Mouse (Mus musculus) heart, adult 2 months (tissue): ENCODE results near the gene Polr2e. TPM values are rescaled to one million over a fixed set of nuclear protein-coding genes. Genes with fewer than 3 reads are reported as not detected.
A peak's percentile ranks its signal among the peaks of the same experiment; 100 is the strongest.

ENCODE experiments used
- DNase-seq, 2 experiments: peaks; one replicate each; pipeline ENCODE4 v3.0.0; 2021
- H3K27ac ChIP-seq: fragments of 200-600 bp; 2 replicates; pipeline ENCODE4 v1.8.1; 2022
- H3K27me3 ChIP-seq: fragments of 200-500 bp; 2 replicates; pipeline ENCODE4 v1.6.1; 2012; ENCODE audit warnings: mild to moderate bottlenecking, low read length, inconsistent platforms, mixed read lengths; ENCODE audit not compliant: control insufficient read depth, insufficient read depth
- H3K36me3 ChIP-seq: fragments of 200-500 bp; 2 replicates; pipeline ENCODE4 v1.6.1; 2012; ENCODE audit warnings: low read length, inconsistent platforms; ENCODE audit not compliant: control insufficient read depth, insufficient read depth
- H3K4me1 ChIP-seq: fragments of 200-500 bp; 2 replicates; pipeline ENCODE4 v1.6.1; 2011; ENCODE audit warnings: low read length; ENCODE audit not compliant: control insufficient read depth, insufficient read depth
- H3K4me3 ChIP-seq: fragments of 200-600 bp; 2 replicates; pipeline ENCODE4 v1.8.1; 2022
- H3K79me2 ChIP-seq: fragments of 200-500 bp; replicated peaks from 2 replicates; pipeline ENCODE4 v1.6.1; 2012; ENCODE audit warnings: mild to moderate bottlenecking, inconsistent platforms, low read length, moderate library complexity, mixed read lengths; ENCODE audit not compliant: control insufficient read depth, insufficient read depth
- H3K9ac ChIP-seq: fragments of 200-500 bp; 2 replicates; pipeline ENCODE4 v1.6.1; 2012; ENCODE audit warnings: low read depth, mild to moderate bottlenecking, control low read depth, inconsistent platforms, low read length, mixed read lengths
- CTCF ChIP-seq: fragments of 200-600 bp; IDR thresholded peaks from 2 replicates; pipeline ENCODE4 v1.8.1; 2022; ENCODE audit warnings: antibody characterized with exemption, mild to moderate bottlenecking, moderate library complexity
- EP300 ChIP-seq: fragments of 200-500 bp; IDR thresholded peaks from 2 replicates; pipeline ENCODE4 v1.6.1; 2011; ENCODE audit warnings: low read depth, low read length, control low read depth; ENCODE audit not compliant: insufficient read depth
- POLR2A ChIP-seq: fragments of 200-500 bp; IDR thresholded peaks from 2 replicates; pipeline ENCODE4 v1.6.1; 2011; ENCODE audit warnings: mild to moderate bottlenecking, low read depth, low read length, control low read depth; ENCODE audit not compliant: insufficient read depth
- WGBS: fragments of 180-500 bp; shearing (Covaris S2); methylation state at CpG from one replicate; pipeline ENCODE4 v1.1.7; 2018; 5-methylcytosine and 5-hydroxymethylcytosine counted together
- intact Hi-C: fragments of 180-260 bp; cut with DNase I; formaldehyde crosslinking; loops from one replicate; pipeline ENCODE4 v1.15.1; 2025
- polyA plus RNA-seq: library from polyadenylated mRNA; depleted of rRNA; stranded (reverse); fragments of >200 nt; gene quantifications from 2 replicates; pipeline ENCODE4 v1.2.3, GENCODE M21; 2012; rRNA removed
- total RNA-seq, 2 experiments: library from RNA; stranded (reverse); gene quantifications; 2 replicates each; pipeline ENCODE4 v1.2.3; 2021

The Polr2e gene
- total and polyA plus RNA-seq, 3 experiments, result 78.3 to 194 (median 89.8) TPM

DNA sequence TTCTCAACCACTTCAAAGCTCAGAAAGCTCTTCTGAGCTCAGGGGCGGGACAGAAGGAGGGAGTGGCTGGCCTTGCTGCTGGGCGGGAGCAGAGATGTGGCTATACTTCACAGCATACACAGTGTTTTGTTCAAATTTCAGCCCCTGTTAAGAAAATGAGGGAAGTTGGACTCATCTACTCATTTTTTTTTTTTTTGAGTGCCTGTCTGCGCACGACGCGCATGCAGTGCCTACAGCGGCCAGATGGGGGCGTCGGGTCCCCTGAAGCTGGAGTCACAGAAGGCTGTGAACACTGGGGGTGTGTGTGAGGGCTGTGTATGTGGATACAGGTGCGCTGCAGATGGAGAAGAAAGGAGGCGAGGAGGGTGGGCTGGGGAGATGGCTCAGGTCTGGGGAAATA is 52.6 kb downstream of the Polr2e start:
- no peaks in the 10 kb centered on the region for H3K27me3 ChIP-seq
- TF ChIP-seq CTCF (peak; percentile 98), POLR2A (0 out of 2 replicates have a peak, but pooled peaks have one; percentile 13), EP300 (0 out of 2 replicates have a peak, but pooled peaks have one; percentile 20)
- intact Hi-C loops, result loop anchor here (2.0 to 10.0 kb wide), 3 partner anchors 65 to 278 kb away; partner anchors contain the start of genes Dazap1, Gamt and Stk11
- peak; percentile 88 to 91 for DNase-seq
- peak overlapping the region; percentile 96 for H3K27ac ChIP-seq
- 9% methylated on average over 11 of the region's 11 CpGs for WGBS
- H3K4me1 ChIP-seq, result peaks cover 23% of the 10 kb centered on the region
- peak overlapping the region; percentile 15; the same call in 1 of the 2 replicates for H3K4me3 ChIP-seq
- no peak overlapping the region for H3K9ac ChIP-seq
- peaks cover 2% of the 10 kb centered on the region for H3K79me2 ChIP-seq
- H3K36me3 ChIP-seq, result no peaks in the 10 kb centered on the region

GRCm38 (mm10) chr10:79986232-79986878 is 53.2 kb downstream of the Polr2e start:
- 10% methylated on average over 6 of the region's 6 CpGs for WGBS
- peaks cover 4% of the 10 kb centered on the region for H3K79me2 ChIP-seq
- TF ChIP-seq EP300 (no peak), POLR2A (no peak), CTCF (no peak)
- intact Hi-C loops, result loop anchor here (2.0 to 10.0 kb wide), 3 partner anchors 66 to 278 kb away; partner anchors contain the start of genes Dazap1, Gamt and Stk11
- no peaks in the 10 kb centered on the region for H3K27me3 ChIP-seq
- DNase-seq, result peak; percentile 64 to 67
- H3K4me1 ChIP-seq, result peaks cover 23% of the 10 kb centered on the region
- no peaks in the 10 kb centered on the region for H3K36me3 ChIP-seq
- peak overlapping the region; percentile 92 for H3K4me3 ChIP-seq
- H3K27ac ChIP-seq, result peak overlapping the region; percentile 96
- H3K9ac ChIP-seq, result peak overlapping the region; percentile 84

Other genes with a start within 250 kb of the Polr2e start
Only the 30 nearest of the 32 such genes appear.
- gene Misp, start 218.8 kb downstream of the Polr2e start, total RNA-seq, result under 1 TPM; 0.50 to 0.52 TPM
- 0.26 and 0.82 TPM in 2 replicates for gene Misp, start 218.8 kb downstream of the Polr2e start, polyA plus RNA-seq
- 10 to 100 TPM; 43.9 to 51.8 TPM for gene Ptbp1, start 185.4 kb downstream of the Polr2e start, total RNA-seq
- 47.5 and 52.6 TPM in 2 replicates for gene Ptbp1, start 185.4 kb downstream of the Polr2e start, polyA plus RNA-seq
- gene Prtn3, start 165.3 kb downstream of the Polr2e start, total RNA-seq, result 1 to 10 TPM in 1 of 2 experiments, under 1 TPM in 1; 0.55 to 1.2 TPM
- 0.84 TPM in 1 of 2 replicates, not detected in the other for gene Prtn3, start 165.3 kb downstream of the Polr2e start, polyA plus RNA-seq
- under 1 TPM; 0.20 to 0.31 TPM for gene Plppr3, start 165.2 kb downstream of the Polr2e start, total RNA-seq
- 0.50 and 0.80 TPM in 2 replicates for gene Plppr3, start 165.2 kb downstream of the Polr2e start, polyA plus RNA-seq
- not detected for gene Elane, start 153.5 kb downstream of the Polr2e start, total RNA-seq
- gene Elane, start 153.5 kb downstream of the Polr2e start, polyA plus RNA-seq, result 0.23 TPM in 1 of 2 replicates, not detected in the other
- gene Cfd, start 148.9 kb downstream of the Polr2e start, total RNA-seq, result 10 to 100 TPM; 22.9 to 98.7 TPM
- gene Cfd, start 148.9 kb downstream of the Polr2e start, polyA plus RNA-seq, result 85.9 and 490 TPM in 2 replicates
- 10 to 100 TPM; 40.8 to 54.1 TPM for gene Med16, start 130.9 kb downstream of the Polr2e start, total RNA-seq
- gene Med16, start 130.9 kb downstream of the Polr2e start, polyA plus RNA-seq, result 54.9 and 62.4 TPM in 2 replicates
- gene Gm26602, start 128.9 kb downstream of the Polr2e start, total RNA-seq, result not detected
- not detected in 2 replicates for gene Gm26602, start 128.9 kb downstream of the Polr2e start, polyA plus RNA-seq
- gene Kiss1r, start 122.8 kb downstream of the Polr2e start, total RNA-seq, result under 1 TPM; 0.10 to 0.25 TPM
- 0.79 and 1.5 TPM in 2 replicates for gene Kiss1r, start 122.8 kb downstream of the Polr2e start, polyA plus RNA-seq
- 10 to 100 TPM; 82.4 to 85.6 TPM for gene R3hdm4, start 118.6 kb downstream of the Polr2e start, total RNA-seq
- 119 and 123 TPM in 2 replicates for gene R3hdm4, start 118.6 kb downstream of the Polr2e start, polyA plus RNA-seq
- 1 to 10 TPM; 1.3 to 1.5 TPM for gene Arid3a, start 112.8 kb downstream of the Polr2e start, total RNA-seq
- 0.88 and 1.7 TPM in 2 replicates for gene Arid3a, start 112.8 kb downstream of the Polr2e start, polyA plus RNA-seq
- gene Wdr18, start 79.6 kb downstream of the Polr2e start, total RNA-seq, result 10 to 100 TPM; 27.8 to 29.4 TPM
- 31.7 and 32.2 TPM in 2 replicates for gene Wdr18, start 79.6 kb downstream of the Polr2e start, polyA plus RNA-seq
- under 1 TPM; 0.20 to 0.31 TPM for gene Grin3b, start 69.1 kb downstream of the Polr2e start, total RNA-seq
- gene Grin3b, start 69.1 kb downstream of the Polr2e start, polyA plus RNA-seq, result 0.20 and 0.29 TPM in 2 replicates
- gene Tmem259, start 55.5 kb downstream of the Polr2e start, total RNA-seq, result 100 to 1,000 TPM; 109 to 124 TPM
- gene Tmem259, start 55.5 kb downstream of the Polr2e start, polyA plus RNA-seq, result 184 and 220 TPM in 2 replicates
- gene Cnn2, start 51.2 kb downstream of the Polr2e start, total RNA-seq, result 10 to 100 TPM; 30.2 to 39.3 TPM
- 52.5 and 60.7 TPM in 2 replicates for gene Cnn2, start 51.2 kb downstream of the Polr2e start, polyA plus RNA-seq
- 1 to 10 TPM; 6.6 to 8.0 TPM for gene Abca7, start 43.3 kb downstream of the Polr2e start, total RNA-seq
- 9.2 and 10.8 TPM in 2 replicates for gene Abca7, start 43.3 kb downstream of the Polr2e start, polyA plus RNA-seq
- gene Arhgap45, start 23.1 kb downstream of the Polr2e start, total RNA-seq, result 1 to 10 TPM; 3.5 to 5.1 TPM
- 8.9 and 16.6 TPM in 2 replicates for gene Arhgap45, start 23.1 kb downstream of the Polr2e start, polyA plus RNA-seq
- gene Gpx4, start 7.4 kb upstream of the Polr2e start, total RNA-seq, result 1,000 to 10,000 TPM in 1 of 2 experiments, 100 to 1,000 TPM in 1; 832 to 1,055 TPM
- 860 and 993 TPM in 2 replicates for gene Gpx4, start 7.4 kb upstream of the Polr2e start, polyA plus RNA-seq
- gene Sbno2, start 65.8 kb upstream of the Polr2e start, total RNA-seq, result 10 to 100 TPM; 10.6 to 11.2 TPM
- 16.9 and 18.0 TPM in 2 replicates for gene Sbno2, start 65.8 kb upstream of the Polr2e start, polyA plus RNA-seq
- 100 to 1,000 TPM; 140 to 161 TPM for gene Stk11, start 76.0 kb upstream of the Polr2e start, total RNA-seq
- gene Stk11, start 76.0 kb upstream of the Polr2e start, polyA plus RNA-seq, result 127 and 144 TPM in 2 replicates
- 1,000 to 10,000 TPM; 1,015 to 1,150 TPM for gene Atp5d, start 98.8 kb upstream of the Polr2e start, total RNA-seq
- 1,139 and 1,938 TPM in 2 replicates for gene Atp5d, start 98.8 kb upstream of the Polr2e start, polyA plus RNA-seq
- gene Cbarp, start 101.0 kb upstream of the Polr2e start, total RNA-seq, result 1 to 10 TPM; 3.9 to 4.9 TPM
- gene Cbarp, start 101.0 kb upstream of the Polr2e start, polyA plus RNA-seq, result 3.0 and 4.3 TPM in 2 replicates
- 100 to 1,000 TPM in 1 of 2 experiments, 10 to 100 TPM in 1; 96.2 to 102 TPM for gene Midn, start 108.5 kb upstream of the Polr2e start, total RNA-seq
- 50.1 and 74.5 TPM in 2 replicates for gene Midn, start 108.5 kb upstream of the Polr2e start, polyA plus RNA-seq
- 10 to 100 TPM; 34.2 to 43.2 TPM for gene Cirbp, start 126.2 kb upstream of the Polr2e start, total RNA-seq
- 62.5 and 85.8 TPM in 2 replicates for gene Cirbp, start 126.2 kb upstream of the Polr2e start, polyA plus RNA-seq
- gene 1600002K03Rik, start 133.1 kb upstream of the Polr2e start, total RNA-seq, result 1 to 10 TPM; 5.9 to 6.0 TPM
- 5.6 and 6.3 TPM in 2 replicates for gene 1600002K03Rik, start 133.1 kb upstream of the Polr2e start, polyA plus RNA-seq
- 1 to 10 TPM in 1 of 2 experiments, under 1 TPM in 1; 0.86 to 1.1 TPM for gene Efna2, start 139.7 kb upstream of the Polr2e start, total RNA-seq
- gene Efna2, start 139.7 kb upstream of the Polr2e start, polyA plus RNA-seq, result 1.2 and 1.7 TPM in 2 replicates
- 10 to 100 TPM; 11.1 to 11.8 TPM for gene Mum1, start 186.6 kb upstream of the Polr2e start, total RNA-seq
- 18.0 and 19.4 TPM in 2 replicates for gene Mum1, start 186.6 kb upstream of the Polr2e start, polyA plus RNA-seq
- 1,000 to 10,000 TPM in 1 of 2 experiments, 100 to 1,000 TPM in 1; 943 to 1,108 TPM for gene Ndufs7, start 209.3 kb upstream of the Polr2e start, total RNA-seq
- 1,263 and 1,990 TPM in 2 replicates for gene Ndufs7, start 209.3 kb upstream of the Polr2e start, polyA plus RNA-seq
- 1 to 10 TPM; 8.3 to 8.4 TPM for gene Gamt, start 221.2 kb upstream of the Polr2e start, total RNA-seq
- gene Gamt, start 221.2 kb upstream of the Polr2e start, polyA plus RNA-seq, result 8.0 and 11.0 TPM in 2 replicates
- gene Dazap1, start 221.7 kb upstream of the Polr2e start, total RNA-seq, result 10 to 100 TPM; 56.4 to 57.9 TPM
- gene Dazap1, start 221.7 kb upstream of the Polr2e start, polyA plus RNA-seq, result 37.6 and 41.0 TPM in 2 replicates